Mouse (Mus musculus) limb, embryonic 14.5 days (tissue): ENCODE data around the gene Ttc24. TPM values are rescaled to one million over a fixed set of nuclear protein-coding genes. Genes with fewer than 3 reads are reported as not detected.

Experiments used
- ATAC-seq: fragments of 200-750 bp; cut with Nextera tagmentation; 2 replicates; pipeline ENCODE4 v1.8.0; 2017; ENCODE audit warnings: low read depth, moderate number of reproducible peaks, moderate TSS enrichment; ENCODE audit not compliant: low FRiP score
- DNase-seq: peaks from one replicate; pipeline ENCODE4 v3.0.0-alpha.2; 2015; ENCODE audit warnings: low spot score
- H3K27ac ChIP-seq: fragments of 300-500 bp; sonication (generic); replicated peaks from 2 replicates; pipeline ENCODE4 v1.5.1; 2014; ENCODE audit warnings: low read depth, mild to moderate bottlenecking, low read length, moderate library complexity, mixed read lengths
- H3K27me3 ChIP-seq: fragments of 300-500 bp; sonication (generic); 2 replicates; pipeline ENCODE4 v1.6.1; 2014; ENCODE audit warnings: low read length, mixed read lengths; ENCODE audit not compliant: control insufficient read depth, insufficient read depth
- H3K36me3 ChIP-seq: fragments of 300-500 bp; sonication (generic); 2 replicates; pipeline ENCODE4 v1.6.1; 2014; ENCODE audit warnings: mild to moderate bottlenecking, low read length, moderate library complexity, mixed read lengths; ENCODE audit not compliant: control insufficient read depth, insufficient read depth
- H3K4me1 ChIP-seq: fragments of 300-500 bp; sonication (generic); 2 replicates; pipeline ENCODE4 v1.6.1; 2014; ENCODE audit warnings: antibody characterized with exemption, low read length, mixed read lengths; ENCODE audit not compliant: control insufficient read depth, insufficient read depth
- H3K4me2 ChIP-seq: fragments of 300-500 bp; sonication (generic); replicated peaks from 2 replicates; pipeline ENCODE4 v1.6.1; 2014; ENCODE audit warnings: low read depth, mild to moderate bottlenecking, low read length, moderate library complexity; ENCODE audit not compliant: severe bottlenecking
- H3K4me3 ChIP-seq: fragments of 300-500 bp; sonication (generic); replicated peaks from 2 replicates; pipeline ENCODE4 v1.5.1; 2014; ENCODE audit warnings: low read length
- H3K9ac ChIP-seq: fragments of 300-500 bp; sonication (generic); 2 replicates; pipeline ENCODE4 v1.6.1; 2014; ENCODE audit warnings: mild to moderate bottlenecking, low read depth, low read length, moderate library complexity; ENCODE audit not compliant: severe bottlenecking
- H3K9me3 ChIP-seq: fragments of 300-500 bp; sonication (generic); 2 replicates; pipeline ENCODE4 v1.6.1; 2016; ENCODE audit warnings: low read length; ENCODE audit not compliant: control insufficient read depth
- POLR2A ChIP-seq: fragments of 200-500 bp; IDR thresholded peaks from 2 replicates; pipeline ENCODE4 v1.8.0; 2012; ENCODE audit warnings: inconsistent platforms, mild to moderate bottlenecking, moderate library complexity, borderline replicate concordance; ENCODE audit not compliant: insufficient read depth, insufficient read length; ENCODE audit errors: extremely low read depth
- WGBS: fragments of 180-500 bp; shearing (Covaris S2); extraction: QIAGEN DNeasy Blood & Tissue Kit; methylation state at CpG from one replicate; pipeline ENCODE4 v1.1.7; 2014; 5-methylcytosine and 5-hydroxymethylcytosine counted together
- polyA plus RNA-seq, 2 experiments: library from polyadenylated mRNA; depleted of rRNA in 1 of 2; stranded (reverse) in 1 of 2; unstranded in 1 of 2; fragments of >200 nt; fragmentation: Nextera tagmentation in 1 of 2; extraction: Ambion mirVana in 1 of 2; gene quantifications; 2 replicates each; pipeline versions ENCODE4 v1.2.1 to v1.2.3; 2012 to 2014

Gene Ttc24
- polyA plus RNA-seq, 2 experiments, result not detected

- TF ChIP-seq POLR2A, result no peak
- WGBS, result 80% methylated on average over 1 of the region's 1 CpGs
- Histone ChIP-seq H3K4me2 (no peak overlapping the region), H3K36me3 (peaks cover 57% of the 10 kb centered on the region), H3K27me3 (no peaks in the 10 kb centered on the region), H3K27ac (no peak overlapping the region), H3K9ac (no peak overlapping the region), H3K4me1 (peaks cover 4% of the 10 kb centered on the region; the same call in 1 of the 2 replicates), H3K4me3 (no peak overlapping the region), H3K9me3 (no peaks in the 10 kb centered on the region)
- ATAC-seq, result no peak
- peak; percentile 15 for DNase-seq
These were observed 9.6 kb upstream of the Ttc24 start for GRCm38 (mm10) chr3:88087688-88088087.

- no peak overlapping the region for H3K4me3 ChIP-seq
- no peak overlapping the region for H3K27ac ChIP-seq
- H3K4me1 ChIP-seq, result peaks cover 14% of the 10 kb centered on the region; the same call in 1 of the 2 replicates
- no peak overlapping the region for H3K9ac ChIP-seq
- H3K36me3 ChIP-seq, result peaks cover 35% of the 10 kb centered on the region
- ATAC-seq (no peak), DNase-seq (no peak)
- WGBS, result 82% methylated on average over 9 of the region's 9 CpGs
- no peak for TF ChIP-seq POLR2A
- H3K9me3 ChIP-seq, result no peaks in the 10 kb centered on the region
- no peak overlapping the region for H3K4me2 ChIP-seq
- H3K27me3 ChIP-seq, result no peaks in the 10 kb centered on the region
These were observed 7.4 kb upstream of the Ttc24 start for GRCm38 (mm10) chr3:88085459-88085858.

DNA sequence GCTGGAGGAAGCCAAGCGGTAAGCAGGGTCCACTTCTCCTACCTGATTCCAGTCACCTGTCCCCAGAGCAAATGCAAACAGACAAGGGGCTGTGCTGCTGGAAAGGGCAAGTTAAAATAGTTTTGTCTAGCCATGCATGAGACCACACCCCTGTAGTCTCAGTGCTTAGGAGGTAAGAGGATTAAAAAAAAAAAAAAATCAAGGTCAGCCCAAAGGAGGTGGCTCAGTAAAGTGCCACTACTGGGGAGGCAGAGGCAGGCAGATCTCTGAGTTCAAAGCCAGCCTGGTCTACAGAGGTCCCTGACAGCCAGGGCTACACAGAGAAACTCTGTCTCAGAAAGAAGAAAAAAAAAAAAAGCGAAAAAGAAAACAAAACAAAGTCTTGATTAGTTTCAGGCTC is 5.9 kb upstream of the Ttc24 start:
- Histone ChIP-seq H3K4me2 (no peak overlapping the region), H3K4me1 (peaks cover 14% of the 10 kb centered on the region; the same call in 1 of the 2 replicates), H3K9ac (no peak overlapping the region), H3K36me3 (peaks cover 20% of the 10 kb centered on the region), H3K4me3 (no peak overlapping the region), H3K9me3 (no peaks in the 10 kb centered on the region), H3K27me3 (no peaks in the 10 kb centered on the region), H3K27ac (no peak overlapping the region)
- WGBS, result 98% methylated on average over 2 of the region's 2 CpGs
- DNase-seq, result no peak
- ATAC-seq, result no peak
- no peak for TF ChIP-seq POLR2A

DNA sequence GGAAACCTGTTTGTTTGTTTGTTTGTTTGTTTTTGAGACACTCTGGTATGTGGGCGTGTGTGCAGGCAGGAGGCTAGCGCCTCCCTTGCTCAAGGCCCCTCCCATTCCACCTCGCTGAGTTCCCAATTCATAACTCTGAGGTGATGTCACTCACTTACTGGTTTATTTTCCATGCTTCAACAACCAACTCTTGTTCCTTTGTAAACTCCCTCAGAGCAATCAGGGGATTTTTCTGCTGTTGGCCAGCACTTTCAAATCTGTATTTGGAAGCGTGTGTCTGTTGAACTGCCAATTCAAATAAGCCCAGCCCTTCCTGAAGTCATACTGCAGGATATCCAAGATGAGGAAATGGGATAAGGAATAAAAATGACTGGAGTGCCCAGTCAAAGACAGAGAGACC is 4.6 kb upstream of the Ttc24 start:
- H3K4me3 ChIP-seq, result peak overlapping the region; percentile 59
- 11% methylated on average over 4 of the region's 4 CpGs for WGBS
- no peaks in the 10 kb centered on the region for H3K27me3 ChIP-seq
- DNase-seq (peak; percentile 18), ATAC-seq (no peak)
- H3K4me1 ChIP-seq, result peaks cover 14% of the 10 kb centered on the region; the same call in 1 of the 2 replicates
- H3K9ac ChIP-seq, result 0 out of 2 replicates have a peak overlapping the region, but pooled peaks have one; percentile 59
- peak overlapping the region; percentile 83 for H3K4me2 ChIP-seq
- H3K9me3 ChIP-seq, result no peaks in the 10 kb centered on the region
- H3K27ac ChIP-seq, result no peak overlapping the region
- peaks cover 14% of the 10 kb centered on the region for H3K36me3 ChIP-seq
- no peak for TF ChIP-seq POLR2A

DNA sequence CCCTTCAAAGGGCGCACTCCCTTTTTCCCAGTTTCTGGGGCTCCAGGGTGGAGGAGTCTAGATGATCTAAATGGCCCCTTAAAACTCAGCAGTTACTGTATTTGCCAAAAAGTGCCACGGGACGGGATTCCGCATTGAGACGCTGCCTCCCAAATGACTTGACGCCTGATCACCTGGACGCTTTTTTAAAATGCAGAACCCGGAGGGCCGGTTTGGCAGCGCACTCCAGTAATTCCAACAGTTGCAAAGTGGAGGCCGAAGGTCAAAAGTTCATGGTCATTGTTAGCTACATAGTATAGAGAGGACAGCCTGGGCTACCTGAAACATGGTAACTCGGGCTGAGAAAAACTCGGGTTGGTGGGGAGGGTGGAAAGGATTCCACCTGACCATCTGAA is 4.1 kb upstream of the Ttc24 start:
- Histone ChIP-seq H3K9ac (peak overlapping the region; percentile 59), H3K27ac (no peak overlapping the region), H3K27me3 (no peaks in the 10 kb centered on the region), H3K9me3 (no peaks in the 10 kb centered on the region), H3K4me3 (peak overlapping the region; percentile 59), H3K36me3 (peaks cover 14% of the 10 kb centered on the region), H3K4me1 (peaks cover 14% of the 10 kb centered on the region; the same call in 1 of the 2 replicates), H3K4me2 (peak overlapping the region; percentile 83)
- TF ChIP-seq POLR2A, result no peak
- WGBS, result 3% methylated on average over 13 of the region's 13 CpGs
- ATAC-seq (no peak), DNase-seq (no peak)
